Mouse (Mus musculus) B cell, adult 67 days (primary cell): ENCODE data around the gene Aco2. TPM values are rescaled to one million over a fixed set of nuclear protein-coding genes. Genes with fewer than 3 reads are reported as not detected.

Experiments
- total RNA-seq, 2 experiments: library from RNA; stranded (reverse); gene quantifications; 4 replicates each; pipeline ENCODE4 v1.2.4; 2023

The Aco2 gene
- total RNA-seq = 100 to 1,000 TPM; 144 to 153 TPM

DNA sequence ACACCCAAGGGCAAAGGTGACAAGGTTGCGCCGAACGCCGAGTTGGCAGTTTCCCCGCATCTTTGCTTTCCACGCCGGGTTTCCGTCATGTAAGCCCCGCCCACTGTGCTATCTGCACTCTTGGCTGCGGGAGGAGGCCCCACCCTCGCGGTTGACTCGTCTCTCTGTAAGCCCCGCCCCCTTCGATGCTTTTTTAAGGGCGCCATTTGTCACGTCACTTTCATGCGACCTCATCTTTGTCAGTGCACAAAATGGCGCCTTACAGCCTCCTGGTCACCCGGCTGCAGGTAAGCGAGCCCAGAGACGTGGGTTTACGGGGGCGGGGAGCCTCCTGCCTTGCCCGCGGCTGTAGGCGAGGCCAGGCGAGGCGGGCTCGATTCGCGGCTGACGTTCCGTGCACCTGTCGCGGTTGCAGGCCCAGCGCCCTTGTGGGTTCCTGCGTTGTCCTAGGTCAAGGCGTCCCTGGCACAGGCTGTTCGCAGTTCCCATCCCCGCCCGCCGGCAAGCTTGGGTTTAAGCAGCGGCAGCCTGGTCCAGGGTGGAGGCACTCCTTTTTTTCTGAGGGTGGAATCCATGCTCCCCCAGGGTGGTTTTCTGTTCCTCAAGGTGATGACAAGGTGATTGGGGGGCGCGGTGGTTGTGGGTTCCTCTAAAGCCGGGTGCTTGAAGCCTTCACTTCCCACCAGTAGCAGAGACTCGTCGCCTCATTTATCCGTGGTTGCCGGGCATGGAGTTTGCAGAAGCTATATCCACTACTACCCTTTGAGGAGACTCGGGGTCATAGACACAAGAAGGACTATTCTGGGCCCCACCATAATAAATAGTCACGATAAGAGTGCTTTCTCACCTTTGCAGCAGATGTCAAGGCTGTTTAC lies at the start of gene Aco2:
Gene Aco2, plus strand, starts transcription at position 48 of the 875 bp plus-strand sequence.

DNA sequence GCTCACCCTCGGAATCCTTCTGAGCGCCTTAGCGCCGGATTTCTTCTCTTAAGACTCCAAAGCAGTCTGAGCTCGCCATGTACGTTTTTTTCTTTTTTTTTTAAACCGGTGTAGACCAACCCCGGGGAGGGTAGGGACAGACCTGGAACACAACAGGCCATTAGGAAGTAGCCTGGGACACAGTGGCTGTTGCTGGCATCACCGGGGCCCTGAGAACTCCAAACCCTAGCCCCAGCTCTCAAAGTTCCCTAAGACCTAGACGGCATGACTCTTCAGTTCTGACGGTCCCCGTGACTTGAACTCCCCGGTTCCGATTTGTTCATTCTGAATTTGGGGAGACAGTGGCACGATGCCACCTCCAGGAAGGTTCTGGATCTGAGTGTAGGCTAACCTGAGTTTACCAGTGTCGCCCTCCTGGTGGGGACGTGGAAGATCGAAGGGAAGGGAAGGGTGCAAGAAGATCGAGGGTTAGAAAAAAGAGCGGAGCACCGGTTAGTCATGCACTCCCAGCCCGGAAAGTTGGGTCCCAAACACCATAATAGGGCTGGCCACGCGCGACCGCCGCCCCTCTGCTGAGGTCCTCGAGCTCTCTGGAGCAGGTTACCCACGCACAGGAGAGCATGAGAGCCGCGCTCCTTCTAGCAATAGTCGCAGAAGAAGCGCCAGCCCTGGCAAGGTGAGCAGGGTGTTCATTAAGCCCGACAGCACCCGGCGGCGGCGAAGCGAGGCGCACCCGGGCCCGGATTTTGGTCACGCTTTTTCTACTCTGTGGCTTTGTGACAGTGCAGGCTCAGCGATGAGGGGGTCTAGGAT lies 13.4 kb upstream of the Aco2 start, which contains the start of gene Tob2:
Gene Tob2, minus strand, starts transcription at position 280 of the 813 bp plus-strand sequence.

DNA sequence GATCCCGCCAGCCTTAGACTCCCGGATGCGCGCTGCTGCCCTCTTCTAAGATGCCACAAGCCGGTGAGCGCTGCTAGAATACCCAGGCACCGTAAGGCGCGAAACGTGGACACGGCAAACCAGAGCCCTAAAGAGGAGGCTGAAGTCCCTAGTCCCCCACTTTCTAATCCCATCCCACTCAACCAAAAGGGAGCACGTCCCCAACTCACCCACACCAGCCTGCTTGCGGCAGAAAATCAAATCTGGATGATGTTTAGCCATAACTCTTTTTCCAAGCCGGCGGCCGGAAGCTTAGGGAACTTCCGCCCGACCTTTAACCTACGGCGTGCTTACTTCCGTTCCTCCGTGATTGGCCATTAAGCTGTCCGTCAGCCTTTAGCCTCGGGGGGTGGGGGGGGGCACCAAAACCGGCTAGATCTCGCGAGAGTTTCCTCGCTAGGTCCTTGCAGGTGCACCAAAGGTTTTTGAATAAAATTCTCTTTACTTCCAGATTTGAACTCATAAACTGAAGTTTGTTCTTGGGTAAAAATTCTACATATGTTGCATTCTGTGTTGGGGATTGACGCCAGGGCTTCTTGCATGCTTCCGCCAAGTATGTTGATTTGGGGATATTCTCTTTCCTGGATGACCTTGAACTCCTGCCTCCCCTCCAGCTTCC lies 376 bp upstream of the Aco2 start, which contains the start of gene Phf5a:
Gene Phf5a, minus strand, starts transcription at position 308 of the 658 bp plus-strand sequence.

DNA sequence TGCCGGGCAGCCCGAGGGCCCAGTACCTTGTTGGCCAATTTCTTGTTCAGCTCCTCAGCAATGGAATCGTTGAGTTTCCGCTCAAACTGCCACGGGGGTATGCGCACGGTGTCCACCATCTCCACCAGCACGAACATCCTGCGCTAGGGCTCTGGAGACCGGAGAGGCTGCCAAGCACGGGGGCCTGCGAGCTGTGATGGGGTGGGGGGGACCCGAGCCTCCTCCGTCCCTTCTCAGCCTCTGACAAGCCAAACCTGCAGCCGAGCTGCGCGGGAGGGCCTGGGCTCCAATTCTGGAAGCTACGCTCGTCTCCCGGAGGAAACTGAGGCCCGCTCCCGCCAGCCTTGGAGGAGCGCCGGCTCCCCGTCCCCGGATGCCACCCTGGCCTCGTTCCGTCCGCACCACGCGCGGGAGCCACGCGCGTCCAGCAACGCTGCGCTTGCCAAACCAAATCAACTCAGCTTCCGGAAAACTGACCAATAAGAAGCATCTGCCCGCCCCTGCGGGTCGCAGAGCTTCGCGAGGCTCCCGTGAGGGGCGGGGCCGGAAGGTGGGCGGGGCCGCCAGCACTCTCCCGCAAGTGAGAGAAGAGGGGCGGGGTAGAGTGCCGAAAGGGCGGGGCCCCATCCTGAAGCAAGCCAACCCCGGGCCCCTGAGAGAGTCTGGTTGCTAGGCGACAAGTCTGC lies 53.8 kb downstream of the Aco2 start, which contains the start of gene Polr3h:
Gene Polr3h, minus strand, starts transcription at position 481 of the 686 bp plus-strand sequence.

DNA sequence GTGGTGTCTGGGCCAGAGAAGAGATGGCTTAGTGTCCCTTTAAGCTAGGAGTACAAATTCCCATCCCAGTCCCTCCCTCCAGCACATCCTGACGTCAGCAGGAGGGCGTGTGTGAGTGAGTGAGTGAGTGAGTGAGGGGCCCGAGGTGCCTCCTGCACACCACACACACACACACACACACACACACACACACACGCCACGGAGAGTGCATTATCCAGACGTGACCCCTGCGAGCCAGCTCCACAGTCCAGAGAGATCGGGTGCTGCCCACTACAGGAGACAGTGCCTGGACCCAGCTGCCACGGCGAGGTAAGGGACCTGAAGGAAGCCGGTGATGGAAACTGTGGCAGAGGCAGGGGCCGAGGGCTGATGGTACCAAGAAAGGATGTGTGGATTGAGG lies 64.6 kb downstream of the Aco2 start, which contains the start of gene Csdc2:
Gene Csdc2, plus strand, starts transcription at position 81 of the 400 bp plus-strand sequence.

DNA sequence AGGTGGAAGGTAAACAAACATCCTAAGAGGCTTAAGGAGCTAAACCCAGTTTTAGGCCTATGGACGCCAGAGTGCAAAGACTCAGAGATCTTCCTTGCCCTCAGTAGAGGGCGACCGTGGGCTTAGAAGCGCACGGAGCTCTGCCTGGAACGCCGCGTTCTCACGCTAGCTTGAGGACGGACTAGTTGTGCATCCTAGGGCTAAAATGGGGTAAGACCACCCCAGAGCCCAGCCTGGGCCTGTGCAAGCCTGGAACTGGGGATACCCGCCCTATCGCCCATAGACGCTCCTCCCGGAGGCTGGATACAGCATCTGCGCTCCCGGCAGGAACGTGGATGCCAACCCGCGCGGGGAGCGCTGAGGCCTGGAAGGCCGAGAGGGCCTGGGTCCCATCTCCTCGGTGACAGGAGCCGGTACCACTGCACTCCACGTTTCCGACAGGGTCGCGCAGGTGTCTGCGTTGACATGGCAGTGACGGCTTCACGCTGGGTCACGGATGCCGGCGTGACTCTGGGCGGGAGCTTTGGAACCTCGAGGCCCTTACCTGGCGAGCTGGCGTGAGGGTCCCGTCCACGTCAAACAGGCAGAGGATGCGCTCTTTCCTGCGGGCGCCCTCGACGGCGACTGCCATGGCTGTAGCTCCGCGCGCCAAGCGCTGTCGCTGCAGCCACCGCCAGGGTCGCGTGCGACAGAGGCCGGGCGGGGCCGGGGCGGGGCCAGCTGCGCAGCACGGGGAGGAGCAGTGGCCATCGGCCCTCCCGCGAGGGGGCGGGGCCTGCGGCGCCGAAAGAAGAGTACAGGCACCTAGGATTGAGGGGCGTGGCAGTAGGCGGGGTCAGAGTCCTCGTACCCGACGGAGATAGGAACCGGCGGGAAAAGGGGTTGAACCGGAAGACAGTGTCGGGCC lies 88.3 kb downstream of the Aco2 start, which contains the start of gene Pmm1:
Gene Pmm1, minus strand, starts transcription at position 760 of the 907 bp plus-strand sequence.

Other genes with a start within 250 kb of the Aco2 start
- 10 to 100 TPM; 51.7 to 52.1 TPM for gene L3mbtl2, start 208.4 kb upstream of the Aco2 start, total RNA-seq
- gene Chadl, start 175.0 kb upstream of the Aco2 start, total RNA-seq = not detected
- 10 to 100 TPM; 40.0 to 42.6 TPM for gene Zc3h7b, start 127.3 kb upstream of the Aco2 start, total RNA-seq
- gene Rangap1, start 126.8 kb upstream of the Aco2 start, total RNA-seq = 10 to 100 TPM; 67.0 to 80.9 TPM
- 10 to 100 TPM; 38.6 to 45.3 TPM for gene Tef, start 69.9 kb upstream of the Aco2 start, total RNA-seq
- 100 to 1,000 TPM; 114 to 123 TPM for gene Tob2, start 13.5 kb upstream of the Aco2 start, total RNA-seq
- gene Phf5a, start 398 bp upstream of the Aco2 start, total RNA-seq = 10 to 100 TPM; 62.7 to 66.9 TPM
- gene Polr3h, start 53.9 kb downstream of the Aco2 start, total RNA-seq = 10 to 100 TPM; 22.9 to 23.7 TPM
- under 1 TPM; 0.15 TPM for gene Csdc2, start 64.5 kb downstream of the Aco2 start, total RNA-seq
- 10 to 100 TPM; 20.5 to 22.3 TPM for gene Pmm1, start 88.6 kb downstream of the Aco2 start, total RNA-seq
- gene 1700029P11Rik, start 108.2 kb downstream of the Aco2 start, total RNA-seq = not detected
- 10 to 100 TPM; 36.6 to 36.9 TPM for gene Xrcc6, start 115.5 kb downstream of the Aco2 start, total RNA-seq
- 10 to 100 TPM; 26.1 to 31.1 TPM for gene Desi1, start 161.6 kb downstream of the Aco2 start, total RNA-seq
- 100 to 1,000 TPM; 102 to 122 TPM for gene Snu13, start 175.3 kb downstream of the Aco2 start, total RNA-seq
- not detected for gene 4930407I10Rik, start 186.8 kb downstream of the Aco2 start, total RNA-seq
- gene Mei1, start 197.7 kb downstream of the Aco2 start, total RNA-seq = not detected